Mouse (Mus musculus): ENCODE results near the gene Hnrnpm.

DNA sequence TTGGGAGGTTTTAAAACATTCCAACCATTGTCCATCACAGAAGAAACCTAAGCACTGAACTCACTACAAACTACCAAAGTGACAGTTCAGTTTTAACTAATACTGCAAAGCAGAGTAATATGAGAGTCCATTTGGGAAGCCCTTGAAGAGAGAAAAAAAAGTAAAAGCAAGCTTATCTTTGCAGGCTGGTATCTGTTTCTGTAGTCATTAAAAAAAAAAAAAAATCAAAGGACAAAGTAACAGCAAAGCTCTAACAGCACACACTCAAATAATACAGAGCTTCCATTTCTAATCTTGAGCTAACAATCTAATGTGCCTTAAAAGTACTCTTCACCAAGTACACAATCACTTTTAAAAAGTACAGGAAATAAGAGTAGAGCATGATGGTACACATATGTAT is 4.9 kb downstream of the Hnrnpm start:
- no peak for TF ChIP-seq CTCF (IDR thresholded peaks at IDR 0.05; ENCODE audit: control insufficient read depth, insufficient read depth, insufficient replicate concordance, low read depth, low read length)
- TF ChIP-seq POLR2A (IDR thresholded peaks at IDR 0.05; ENCODE audit: control insufficient read depth, low read depth, low read length): no peak
